Mouse (Mus musculus): Measurements from ENCODE around the gene Me1. TPM values are rescaled to one million over a fixed set of nuclear protein-coding genes. Genes with fewer than 3 reads are reported as not detected.

The Me1 gene
- 100 to 1,000 TPM; 339 to 341 TPM for total RNA-seq (2021)
- long read RNA-seq, experiment 1, transcript Me1-201 (14 exons, 3,288 nt): major isoform, 180 of 198 reads
- long read RNA-seq, experiment 1, partial matches to known transcripts: 15 of 198 reads
- long read RNA-seq, experiment 1, other reads (novel, unspliced or antisense): 3 of 198 reads
- long read RNA-seq, experiment 2, transcript Me1-201 (14 exons, 3,288 nt): major isoform, 372 of 439 reads
- long read RNA-seq, experiment 2, partial matches to known transcripts: 38 of 439 reads
- long read RNA-seq, experiment 2, other reads (novel, unspliced or antisense): 29 of 439 reads

GRCm38 (mm10) chr9:86695818-86696261, at the start of gene Me1:
Gene Me1 (minus strand): TSS chr9:86695953.
- peak; percentile 29 to 34 for DNase-seq (ENCODE audit: low spot score in 2 of 2)

- DNase-seq (ENCODE audit: low spot score in 2 of 2): no peak
Measured at GRCm38 (mm10) chr9:86744041-86744440, 48.3 kb upstream of the Me1 start.

GRCm38 (mm10) chr9:86742959-86743911, 47.5 kb upstream of the Me1 start, which contains the start of gene Prss35:
Gene Prss35 (plus strand): TSS chr9:86743649.
- DNase-seq (ENCODE audit: low spot score in 2 of 2): peak; percentile 19 to 23

- DNase-seq (ENCODE audit: low spot score in 2 of 2): no peak
Measured at GRCm38 (mm10) chr9:86739971-86740370, 44.2 kb upstream of the Me1 start.

- DNase-seq (ENCODE audit: low spot score in 2 of 2): no peak
Measured at GRCm38 (mm10) chr9:86738801-86739200, 43.0 kb upstream of the Me1 start.

DNA sequence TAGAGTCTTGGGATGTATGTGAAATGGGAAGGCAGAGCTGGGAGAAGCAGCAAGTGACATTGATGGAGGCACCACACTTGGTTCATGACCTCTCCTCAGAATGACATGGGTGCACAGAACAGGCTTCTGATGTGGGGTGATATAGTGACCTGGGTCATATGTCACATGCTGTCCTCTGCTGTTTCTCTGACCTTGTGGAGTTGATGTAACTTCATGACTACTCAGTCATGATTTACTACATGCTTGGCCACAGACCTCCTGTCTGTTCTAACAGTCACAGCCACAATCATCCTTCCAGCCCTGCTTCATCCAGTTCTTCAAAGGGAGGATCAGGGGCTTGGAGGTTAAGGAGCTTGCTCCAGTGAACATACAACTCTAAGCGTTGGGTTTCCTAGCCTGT, 42.3 kb upstream of the Me1 start:
- no peak for DNase-seq (ENCODE audit: low spot score in 2 of 2)

DNA sequence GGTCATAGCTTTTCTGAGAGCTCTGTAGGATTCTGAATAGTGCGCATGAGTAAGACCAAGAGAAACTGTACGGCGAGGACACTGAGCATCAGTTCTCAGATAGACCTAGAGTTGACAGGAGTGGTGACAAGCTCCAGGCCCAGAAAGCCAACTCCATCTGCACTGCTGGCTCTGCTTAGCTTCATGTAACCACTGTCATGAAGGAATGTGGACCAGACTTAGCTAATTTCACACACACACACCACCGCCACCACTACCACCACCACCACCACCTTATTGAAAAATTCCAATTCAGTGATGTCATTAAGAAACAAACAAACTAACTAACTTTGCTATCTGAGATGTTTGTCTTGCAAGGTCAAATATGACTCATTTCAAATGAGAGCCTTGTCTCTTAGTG, 41.2 kb upstream of the Me1 start:
- DNase-seq (ENCODE audit: low spot score in 2 of 2): no peak

DNA sequence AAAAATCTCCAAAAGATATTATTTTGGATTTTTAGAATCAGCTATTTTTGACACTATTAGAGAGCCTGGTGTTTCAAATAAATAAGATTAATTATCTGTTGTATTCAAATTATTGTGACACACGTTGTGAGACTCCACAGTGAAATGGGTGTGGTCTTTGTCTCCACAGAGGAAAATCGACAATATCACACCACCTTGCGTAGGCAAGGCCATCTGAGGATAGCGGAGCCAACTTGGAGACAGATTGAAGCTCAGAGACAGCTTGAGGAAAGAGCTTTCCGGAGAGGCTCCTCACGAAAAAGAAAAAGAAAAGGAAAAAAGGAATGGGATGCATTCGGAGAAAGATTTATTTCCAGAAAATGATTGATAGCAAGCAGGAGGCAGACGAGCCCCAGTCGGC, 39.0 kb upstream of the Me1 start:
- no peak for DNase-seq (ENCODE audit: low spot score in 2 of 2)

DNA sequence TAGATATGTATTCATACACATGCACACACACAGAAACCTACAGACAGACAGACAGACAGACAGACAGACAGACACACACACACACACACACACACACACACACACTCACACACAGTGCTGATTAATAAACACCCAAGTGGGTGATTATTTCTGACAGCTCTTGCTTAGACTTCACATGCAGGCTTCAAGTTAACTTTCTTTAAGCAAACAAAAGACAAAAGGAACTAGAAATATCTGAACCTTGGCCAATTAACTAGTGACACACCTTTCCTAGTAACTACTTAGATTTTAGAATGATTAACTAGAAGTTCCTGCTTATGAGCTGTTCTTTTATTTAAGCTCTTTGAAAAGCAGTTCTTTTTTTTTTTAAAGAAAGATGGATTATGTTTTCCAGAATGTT, 38.6 kb upstream of the Me1 start:
- DNase-seq (ENCODE audit: low spot score in 2 of 2): no peak

GRCm38 (mm10) chr9:86729811-86730210, 34.1 kb upstream of the Me1 start:
- DNase-seq (ENCODE audit: low spot score in 2 of 2): no peak

- DNase-seq (ENCODE audit: low spot score in 2 of 2): no peak
Measured at GRCm38 (mm10) chr9:86729084-86729483, 33.3 kb upstream of the Me1 start.

DNA sequence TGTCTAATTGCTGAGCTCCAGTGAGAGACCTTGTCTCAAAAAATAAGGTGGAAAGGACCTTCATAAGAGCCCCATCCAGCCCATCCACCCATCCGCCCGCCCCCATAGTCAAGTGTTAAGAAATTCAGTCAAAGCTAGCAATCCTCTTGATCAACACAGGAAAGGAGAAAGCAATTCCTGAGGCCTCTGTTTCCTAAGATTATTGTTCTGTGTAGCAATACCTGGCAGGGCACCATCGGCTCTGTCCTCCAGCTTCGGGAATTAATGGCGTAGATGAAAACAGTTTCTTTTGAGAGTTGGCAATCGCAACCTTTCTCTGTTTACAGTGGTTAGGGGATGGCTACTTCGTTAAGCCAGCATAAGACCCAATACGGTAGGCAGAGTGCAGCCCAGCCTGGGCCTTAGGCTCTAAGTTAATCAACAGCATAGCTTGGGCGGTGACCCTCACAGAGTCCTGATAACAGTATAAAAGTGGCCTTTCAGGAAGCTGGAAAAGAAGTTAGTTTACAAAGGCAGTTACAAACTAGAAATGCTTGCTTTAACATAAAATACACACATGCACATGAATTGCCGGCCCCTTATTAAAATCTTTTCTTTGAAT, 32.6 kb upstream of the Me1 start:
- no peak for DNase-seq (ENCODE audit: low spot score in 2 of 2)

DNA sequence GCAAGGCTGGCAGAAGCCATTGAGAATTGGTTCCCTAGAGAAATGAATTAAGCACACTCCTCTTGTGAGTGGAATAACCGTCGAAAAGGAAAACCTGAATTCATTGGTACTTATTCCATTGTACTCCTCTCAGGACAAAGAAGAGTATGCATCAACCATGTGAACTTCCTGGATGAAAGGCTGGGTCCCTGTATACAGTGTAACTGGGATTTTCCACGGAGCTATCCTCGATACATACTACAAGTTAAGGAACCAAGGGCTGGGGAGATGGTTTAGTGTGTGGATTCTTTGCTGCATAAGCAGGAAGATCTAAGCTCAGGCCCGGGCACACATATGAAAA, 30.6 kb upstream of the Me1 start:
- DNase-seq (ENCODE audit: low spot score in 2 of 2): no peak

DNA sequence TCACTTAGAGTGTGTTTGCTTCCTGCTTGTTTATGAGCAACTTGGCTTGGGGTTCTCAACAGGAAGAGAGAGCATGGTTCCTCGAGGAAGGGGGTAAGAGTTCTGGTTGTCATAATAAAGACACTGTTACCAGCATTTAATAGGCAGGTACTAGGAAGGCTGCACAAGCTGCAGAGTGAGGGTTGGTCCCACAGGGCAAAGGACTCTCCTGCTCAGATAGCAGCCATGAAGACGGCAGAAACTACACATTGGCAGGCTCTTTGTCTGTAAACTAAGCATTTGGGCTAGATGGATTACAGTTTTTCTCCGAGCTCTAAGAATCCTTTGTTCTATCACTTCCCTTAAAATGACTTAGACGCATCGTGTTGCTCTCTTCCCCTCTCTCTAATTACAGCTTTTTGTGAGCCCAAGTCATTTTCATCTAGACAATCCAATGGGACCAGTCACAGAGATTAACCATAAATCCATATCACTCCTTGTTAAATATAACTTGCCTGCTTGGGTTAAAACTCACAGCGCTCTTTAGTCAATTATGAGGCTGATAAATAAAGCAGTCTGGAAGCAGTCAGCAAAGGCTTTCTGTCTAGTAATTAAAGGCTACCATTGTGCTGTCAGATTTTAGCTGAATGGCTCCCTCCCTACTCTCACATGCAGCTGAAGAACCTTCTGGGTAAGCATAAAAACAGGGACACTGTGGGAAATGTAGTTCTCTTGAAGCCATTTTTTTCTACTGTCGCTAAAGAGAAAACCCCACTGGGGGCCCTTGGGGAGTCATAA, 30.0 kb upstream of the Me1 start:
- no peak for DNase-seq (ENCODE audit: low spot score in 2 of 2)

DNA sequence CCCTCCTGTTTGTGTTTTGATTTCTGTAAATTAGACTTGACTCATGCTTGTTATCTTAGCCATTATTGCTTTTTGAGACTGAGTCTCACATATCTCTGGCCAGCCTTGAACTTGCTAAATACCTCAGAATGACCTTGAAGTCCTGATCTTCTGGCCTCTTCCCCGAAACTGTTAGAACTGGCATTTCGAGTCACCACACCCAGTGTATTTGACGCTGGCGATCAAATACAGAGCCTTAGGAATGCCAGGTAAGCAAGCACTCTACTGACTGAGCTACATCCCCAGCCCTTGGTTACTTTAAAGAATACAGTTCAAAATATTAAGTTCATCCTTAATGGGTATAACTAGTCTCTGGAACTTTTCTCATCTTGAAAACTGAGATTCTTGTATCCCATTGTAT, 29.3 kb upstream of the Me1 start:
- DNase-seq (ENCODE audit: low spot score in 2 of 2): no peak

- DNase-seq (ENCODE audit: low spot score in 2 of 2): no peak
Measured at GRCm38 (mm10) chr9:86720794-86721193, 25.0 kb upstream of the Me1 start.

- no peak for DNase-seq (ENCODE audit: low spot score in 2 of 2)
Measured at GRCm38 (mm10) chr9:86720227-86720626, 24.5 kb upstream of the Me1 start.

DNA sequence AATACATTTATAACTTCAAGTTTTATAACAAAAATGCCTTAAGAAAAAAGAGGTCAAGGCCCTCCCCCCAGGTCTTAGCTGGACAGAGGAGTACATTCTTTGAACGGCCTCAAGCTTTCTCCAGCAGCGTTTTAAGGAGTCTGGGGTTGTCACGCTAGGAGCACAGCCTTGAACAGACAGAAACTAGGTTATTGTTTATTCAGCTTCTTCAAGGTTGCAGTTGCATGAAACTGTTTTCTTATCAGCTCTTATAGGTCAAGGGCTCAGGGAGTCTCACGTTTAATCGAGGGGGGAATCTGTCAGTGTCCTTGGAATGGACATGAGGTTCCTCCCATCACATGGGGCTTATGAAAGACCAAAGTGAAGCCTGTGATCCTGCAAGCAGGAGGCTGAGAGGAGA, 21.4 kb upstream of the Me1 start:
- no peak for DNase-seq (ENCODE audit: low spot score in 2 of 2)

DNA sequence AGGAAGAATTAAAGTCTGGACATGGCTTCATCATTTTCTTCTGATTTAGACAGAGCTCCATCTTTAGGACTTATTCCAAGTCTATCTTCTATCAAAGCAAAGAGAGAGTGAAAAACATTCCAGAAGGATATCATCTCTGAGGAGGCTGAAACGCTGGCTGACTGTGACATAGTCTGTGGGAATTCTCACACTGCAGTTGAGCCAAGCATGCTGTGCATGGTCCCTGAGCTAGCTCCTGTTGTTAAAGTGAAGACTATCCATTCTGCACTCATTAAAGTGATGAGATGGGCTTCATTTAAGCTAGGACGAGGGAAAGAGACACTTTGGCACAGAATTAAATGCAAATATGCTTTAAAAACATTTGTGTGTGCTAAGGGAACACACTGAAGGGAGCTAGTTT, 20.8 kb upstream of the Me1 start:
- DNase-seq (ENCODE audit: low spot score in 2 of 2): no peak

DNA sequence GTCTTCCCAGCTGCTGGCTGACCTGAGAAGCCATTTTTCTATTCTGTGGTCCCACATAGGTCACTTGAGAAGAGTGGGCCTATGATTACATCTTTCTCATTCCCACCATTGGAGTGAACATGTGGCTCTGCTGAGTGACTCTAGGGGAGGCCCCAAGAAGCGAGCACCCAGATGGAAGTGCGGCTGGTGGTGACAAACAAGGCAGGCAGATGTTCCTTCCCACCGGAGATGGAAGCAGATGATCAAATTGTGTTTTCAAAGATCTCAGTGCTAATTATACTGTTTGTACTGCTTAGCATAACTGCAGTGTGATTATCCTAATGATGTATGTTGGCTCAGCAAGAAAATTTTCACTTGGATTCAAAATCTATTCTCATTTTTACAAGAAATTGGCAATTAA, 18.3 kb upstream of the Me1 start:
- DNase-seq (ENCODE audit: low spot score in 2 of 2): no peak

DNA sequence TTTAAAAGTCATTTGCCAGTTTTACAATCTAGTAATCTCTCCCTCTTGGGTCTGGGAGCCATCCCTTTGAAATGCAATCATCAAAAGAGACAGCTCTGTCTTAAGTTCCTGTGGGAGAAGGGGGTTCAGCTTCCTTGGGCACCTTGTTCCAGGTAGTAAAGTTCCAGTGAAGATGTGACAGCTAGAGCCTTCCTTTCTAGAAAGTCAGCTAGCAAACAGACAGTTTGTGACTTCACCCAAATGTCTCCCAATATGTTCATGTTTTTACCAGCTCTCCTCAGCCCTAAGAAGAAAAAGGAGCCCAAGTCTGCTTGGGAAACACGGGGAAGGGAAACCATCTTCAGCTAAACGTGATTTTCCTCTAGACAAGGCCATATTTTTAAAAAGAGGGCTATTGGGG, 16.9 kb upstream of the Me1 start:
- DNase-seq (ENCODE audit: low spot score in 2 of 2): no peak

Measured in adrenal gland, postnatal 4 days (tissue).